Mouse (Mus musculus): ENCODE results near the gene Otof. TPM values are rescaled to one million over a fixed set of nuclear protein-coding genes. Genes with fewer than 3 reads are reported as not detected.

The Otof gene
- polyA plus RNA-seq, 2 experiments = 0.01 TPM; not detected in 1

DNA sequence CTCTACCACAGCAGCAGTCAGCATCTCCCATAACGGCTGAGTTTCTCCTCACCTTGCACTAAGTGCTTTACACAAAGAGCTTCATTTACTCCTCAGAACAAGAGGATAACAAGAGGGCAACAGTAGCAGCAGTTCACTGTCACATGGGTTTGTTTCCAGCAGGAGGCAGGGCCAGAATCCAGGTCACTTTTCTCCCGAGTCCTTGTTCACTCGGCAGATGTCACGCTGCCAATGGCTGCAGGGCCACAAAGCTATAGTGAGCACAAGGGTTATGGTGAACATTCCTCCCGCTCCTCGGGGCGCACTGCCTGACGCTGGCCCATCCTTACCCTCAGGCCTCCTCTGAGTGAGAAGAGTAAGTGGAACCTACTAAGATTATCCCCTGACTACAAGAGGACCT lies 21.8 kb upstream of the Otof start:
- Histone ChIP-seq H3K9me3 (ENCODE audit: control insufficient read depth, low read length) (no peaks in the 10 kb centered on the region), H3K4me1 (replicated peaks; ENCODE audit: control insufficient read depth in 2 of 2, insufficient read depth in 2 of 2, low read length in 1 of 2) (0 out of 4 replicates have a peak, but pooled peaks cover 0 to 2% of the 10 kb centered on the region in 2 experiments), H3K36me3 (replicated peaks; ENCODE audit: control insufficient read depth, insufficient read depth, low read depth) (no peaks in the 10 kb centered on the region), H3K27ac (no peak overlapping the region), H3K27me3 (ENCODE audit: control insufficient read depth, insufficient read depth, low read length) (no peaks in the 10 kb centered on the region), H3K4me3 (ENCODE audit: insufficient read depth in 1 of 2, low read depth in 2 of 2, low read length in 2 of 2) (no peak overlapping the region), H3K9ac (replicated peaks) (no peak overlapping the region), H3K4me2 (ENCODE audit: low read depth) (no peak overlapping the region)
- ATAC-seq (ENCODE audit: insufficient read depth) (no peak), DNase-seq (ENCODE audit: low read depth in 3 of 3, low spot score in 3 of 3) (no peak)
- WGBS (ENCODE audit: insufficient replicate concordance) = 75% methylated on average over 8 of the region's 8 CpGs
- TF ChIP-seq CTCF (IDR thresholded peaks at IDR 0.05; ENCODE audit: low read depth) (no peak), EP300 (IDR thresholded peaks at IDR 0.05; ENCODE audit: low read depth) (no peak)

GRCm38 (mm10) chr5:30482319-30482718 lies 20.6 kb upstream of the Otof start:
- H3K4me3 ChIP-seq (ENCODE audit: insufficient read depth in 1 of 2, low read depth in 2 of 2, low read length in 2 of 2) = no peak overlapping the region
- TF ChIP-seq EP300 (IDR thresholded peaks at IDR 0.05; ENCODE audit: low read depth) (no peak), CTCF (IDR thresholded peaks at IDR 0.05; ENCODE audit: low read depth) (peak; percentile 83)
- H3K9ac ChIP-seq (replicated peaks) = no peak overlapping the region; the same call in 1 of the 2 replicates
- DNase-seq (ENCODE audit: low read depth in 3 of 3, low spot score in 3 of 3) (peak; percentile 13 to 35 (median 20)), ATAC-seq (ENCODE audit: insufficient read depth) (no peak)
- no peaks in the 10 kb centered on the region for H3K9me3 ChIP-seq (ENCODE audit: control insufficient read depth, low read length)
- 12% methylated on average over 5 of the region's 5 CpGs for WGBS (ENCODE audit: insufficient replicate concordance)
- H3K4me2 ChIP-seq (ENCODE audit: low read depth) = no peak overlapping the region
- H3K27me3 ChIP-seq (ENCODE audit: control insufficient read depth, insufficient read depth, low read length) = no peaks in the 10 kb centered on the region
- H3K4me1 ChIP-seq (replicated peaks; ENCODE audit: control insufficient read depth in 2 of 2, insufficient read depth in 2 of 2, low read length in 1 of 2) = 0 out of 4 replicates have a peak, but pooled peaks cover 0 to 2% of the 10 kb centered on the region in 2 experiments
- H3K36me3 ChIP-seq (replicated peaks; ENCODE audit: control insufficient read depth, insufficient read depth, low read depth) = no peaks in the 10 kb centered on the region
- no peak overlapping the region for H3K27ac ChIP-seq

DNA sequence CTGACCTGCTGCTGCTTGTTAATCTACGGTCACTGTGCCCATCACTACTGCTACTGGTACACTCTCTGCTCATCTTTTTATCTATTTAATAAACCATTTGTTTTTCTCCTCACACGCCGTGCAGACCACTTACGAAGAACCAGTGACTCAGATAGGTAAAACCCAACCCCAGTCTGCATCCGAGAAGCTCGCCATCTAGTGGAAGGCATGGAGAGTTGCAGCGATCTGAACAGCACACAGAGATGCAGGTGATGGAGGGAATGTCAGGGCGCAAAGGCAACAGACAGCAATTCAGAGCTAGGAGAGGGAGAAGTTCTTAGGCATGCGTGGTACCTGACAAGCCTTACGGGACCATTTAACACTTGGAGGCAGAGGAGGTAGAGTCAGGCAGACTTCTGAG lies 14.8 kb upstream of the Otof start:
- Histone ChIP-seq H3K36me3 (replicated peaks; ENCODE audit: control insufficient read depth, insufficient read depth, low read depth) (no peaks in the 10 kb centered on the region), H3K27ac (no peak overlapping the region), H3K4me1 (replicated peaks; ENCODE audit: control insufficient read depth in 2 of 2, insufficient read depth in 2 of 2, low read length in 1 of 2) (no peaks in the 10 kb centered on the region), H3K27me3 (ENCODE audit: control insufficient read depth, insufficient read depth, low read length) (no peaks in the 10 kb centered on the region), H3K9me3 (ENCODE audit: control insufficient read depth, low read length) (no peaks in the 10 kb centered on the region), H3K4me3 (ENCODE audit: insufficient read depth in 1 of 2, low read depth in 2 of 2, low read length in 2 of 2) (no peak overlapping the region), H3K9ac (replicated peaks) (no peak overlapping the region), H3K4me2 (ENCODE audit: low read depth) (no peak overlapping the region)
- TF ChIP-seq EP300 (IDR thresholded peaks at IDR 0.05; ENCODE audit: low read depth) (no peak), CTCF (IDR thresholded peaks at IDR 0.05; ENCODE audit: low read depth) (peak; percentile 87)
- 32% methylated on average over 10 of the region's 10 CpGs for WGBS (ENCODE audit: insufficient replicate concordance)
- no peak for ATAC-seq (ENCODE audit: insufficient read depth)
- peak in 1 of 3 experiments; percentile 9 for DNase-seq (ENCODE audit: low read depth in 3 of 3, low spot score in 3 of 3)

DNA sequence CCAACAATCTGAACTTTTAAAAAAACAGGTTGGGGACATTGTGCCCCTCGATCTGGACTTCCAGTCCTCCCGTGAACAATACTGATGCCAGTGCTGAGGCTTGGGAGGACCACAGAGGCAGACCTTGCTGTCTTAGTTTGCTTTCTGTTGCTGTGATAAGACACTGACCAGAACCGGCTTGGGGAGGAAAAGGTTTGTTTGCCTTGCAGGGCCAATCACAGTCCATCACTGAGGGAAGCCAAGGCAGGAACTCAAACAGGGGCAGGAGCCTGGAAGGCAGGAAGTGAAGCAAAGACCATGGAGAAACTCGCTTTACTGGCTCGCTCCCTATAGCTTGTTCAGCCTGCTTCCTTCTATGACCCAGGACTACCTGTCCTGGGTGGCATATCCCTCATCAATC lies 10.4 kb upstream of the Otof start:
- no peaks in the 10 kb centered on the region for H3K4me1 ChIP-seq (replicated peaks; ENCODE audit: control insufficient read depth in 2 of 2, insufficient read depth in 2 of 2, low read length in 1 of 2)
- TF ChIP-seq EP300 (IDR thresholded peaks at IDR 0.05; ENCODE audit: low read depth) = no peak
- no peak for TF ChIP-seq CTCF (IDR thresholded peaks at IDR 0.05; ENCODE audit: low read depth)
- H3K4me3 ChIP-seq (ENCODE audit: insufficient read depth in 1 of 2, low read depth in 2 of 2, low read length in 2 of 2) = no peak overlapping the region
- DNase-seq (ENCODE audit: low read depth in 3 of 3, low spot score in 3 of 3) (no peak), ATAC-seq (ENCODE audit: insufficient read depth) (no peak)
- H3K4me2 ChIP-seq (ENCODE audit: low read depth) = no peak overlapping the region
- 24% methylated on average over 5 of the region's 5 CpGs for WGBS (ENCODE audit: insufficient replicate concordance)
- H3K9ac ChIP-seq (replicated peaks) = no peak overlapping the region
- H3K27me3 ChIP-seq (ENCODE audit: control insufficient read depth, insufficient read depth, low read length) = no peaks in the 10 kb centered on the region; the same call in 1 of the 2 replicates
- no peaks in the 10 kb centered on the region for H3K36me3 ChIP-seq (replicated peaks; ENCODE audit: control insufficient read depth, insufficient read depth, low read depth)
- no peaks in the 10 kb centered on the region for H3K9me3 ChIP-seq (ENCODE audit: control insufficient read depth, low read length)
- H3K27ac ChIP-seq = no peak overlapping the region

GRCm38 (mm10) chr5:30470454-30470853 lies 8.7 kb upstream of the Otof start:
- Histone ChIP-seq H3K27ac (no peak overlapping the region), H3K27me3 (ENCODE audit: control insufficient read depth, insufficient read depth, low read length) (peaks cover 10% of the 10 kb centered on the region), H3K36me3 (replicated peaks; ENCODE audit: control insufficient read depth, insufficient read depth, low read depth) (no peaks in the 10 kb centered on the region), H3K9ac (replicated peaks) (no peak overlapping the region), H3K4me1 (replicated peaks; ENCODE audit: control insufficient read depth in 2 of 2, insufficient read depth in 2 of 2, low read length in 1 of 2) (no peaks in the 10 kb centered on the region), H3K4me2 (ENCODE audit: low read depth) (no peak overlapping the region), H3K9me3 (ENCODE audit: control insufficient read depth, low read length) (no peaks in the 10 kb centered on the region), H3K4me3 (ENCODE audit: insufficient read depth in 1 of 2, low read depth in 2 of 2, low read length in 2 of 2) (no peak overlapping the region)
- TF ChIP-seq CTCF (IDR thresholded peaks at IDR 0.05; ENCODE audit: low read depth) (no peak), EP300 (IDR thresholded peaks at IDR 0.05; ENCODE audit: low read depth) (no peak)
- DNase-seq (ENCODE audit: low read depth in 3 of 3, low spot score in 3 of 3) = no peak
- ATAC-seq (ENCODE audit: insufficient read depth) = no peak
- 41% methylated on average over 6 of the region's 6 CpGs for WGBS (ENCODE audit: insufficient replicate concordance)
